In the genomic region with DNA sequence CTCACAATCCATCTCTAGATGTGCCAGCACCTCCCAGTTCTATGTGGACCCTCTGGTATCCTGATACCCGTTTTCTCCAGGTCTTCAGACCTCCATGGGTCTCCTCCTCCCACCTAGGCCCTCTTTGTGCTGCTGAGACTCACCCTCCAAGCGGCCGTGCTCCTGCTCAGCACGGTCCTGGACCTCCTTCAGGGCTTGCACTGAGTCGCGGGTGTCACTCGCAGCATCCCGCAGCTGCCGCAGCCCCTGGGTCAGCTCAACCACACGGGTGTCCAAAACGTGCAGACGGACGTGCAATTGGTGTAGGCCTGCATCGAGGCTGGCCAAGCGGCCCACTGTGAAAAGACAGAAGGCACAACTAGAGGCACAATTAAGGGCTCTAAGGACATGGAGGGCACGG, we compare ENCODE assay signal across 8 mouse cellular contexts. TPM values are rescaled to one million over a fixed set of nuclear protein-coding genes. Genes with fewer than 3 reads are reported as not detected.
A peak's percentile ranks its signal among the peaks of the same experiment; 100 is the strongest.
DNase-seq lines count a peak whose midpoint lies in the region; ATAC-seq and TF ChIP-seq lines count a peak whose summit lies in the region.

No protein-coding gene starts in this region.

- ATAC-seq in heart, embryonic 12.5 days (ENCODE audit: insufficient number of reproducible peaks, low FRiP score): no peak
- no peak for ATAC-seq in forebrain, embryonic 13.5 days
- no peak for ATAC-seq in liver, embryonic 12.5 days
- ATAC-seq in monocyte, adult 5-6 weeks (replicated peaks; ENCODE audit: insufficient number of reproducible peaks, low FRiP score, low TSS enrichment, poor library complexity, severe bottlenecking): no peak

- no peak overlapping the region for H3K27ac ChIP-seq in heart, embryonic 12.5 days (ENCODE audit: poor library complexity, severe bottlenecking)
- no peak overlapping the region for H3K27ac ChIP-seq in ES-Bruce4 (ENCODE audit: insufficient read depth, low read length)
- H3K27ac ChIP-seq in forebrain, embryonic 13.5 days: peak overlapping the region; percentile 95; the same call in 1 of the 2 replicates
- H3K27ac ChIP-seq in liver, embryonic 12.5 days: no peak overlapping the region

- DNase-seq in heart, adult 9 months (ENCODE audit: low spot score in 2 of 2): no peak
- no peak for DNase-seq in MN1 (ENCODE audit: low spot score)
- no peak for DNase-seq in spleen, postnatal 4 days (ENCODE audit: low spot score in 2 of 2)

- peak overlapping the region; percentile 20; the same call in 1 of the 2 replicates for H3K4me3 ChIP-seq in heart, embryonic 12.5 days
- peak overlapping the region; percentile 42 for H3K4me3 ChIP-seq in ES-Bruce4 (ENCODE audit: low read depth, low read length)
- peak overlapping the region; percentile 68 for H3K4me3 ChIP-seq in forebrain, embryonic 13.5 days
- peak overlapping the region; percentile 66 for H3K4me3 ChIP-seq in liver, embryonic 12.5 days

- no peaks in the 10 kb centered on the region for H3K9me3 ChIP-seq in heart, embryonic 12.5 days (replicated peaks)
- H3K9me3 ChIP-seq in ES-Bruce4 (replicated peaks; ENCODE audit: control insufficient read depth, insufficient read depth, low read length, poor library complexity, severe bottlenecking): no peaks in the 10 kb centered on the region
- H3K9me3 ChIP-seq in forebrain, embryonic 13.5 days (replicated peaks): no peaks in the 10 kb centered on the region
- no peaks in the 10 kb centered on the region for H3K9me3 ChIP-seq in liver, embryonic 12.5 days (replicated peaks)

- H3K27me3 ChIP-seq in heart, embryonic 12.5 days (replicated peaks): peaks cover 47% of the 10 kb centered on the region
- no peaks in the 10 kb centered on the region for H3K27me3 ChIP-seq in ES-Bruce4 (ENCODE audit: control insufficient read depth, insufficient read depth, low read length, poor library complexity, severe bottlenecking)
- no peaks in the 10 kb centered on the region for H3K27me3 ChIP-seq in forebrain, embryonic 13.5 days
- peaks cover 52% of the 10 kb centered on the region for H3K27me3 ChIP-seq in liver, embryonic 12.5 days (replicated peaks)

- WGBS in heart, embryonic 12.5 days: 12% methylated on average over 16 of the region's 16 CpGs
- WGBS in forebrain, embryonic 13.5 days: 5% methylated on average over 16 of the region's 16 CpGs
- 11% methylated on average over 16 of the region's 16 CpGs for WGBS in liver, embryonic 12.5 days (ENCODE audit: insufficient replicate concordance)

- no peak for TF ChIP-seq CTCF in ES-Bruce4 (IDR thresholded peaks at IDR 0.05; ENCODE audit: low read depth, low read length)

- H3K9ac ChIP-seq in heart, embryonic 12.5 days: no peak overlapping the region
- H3K9ac ChIP-seq in ES-Bruce4 (ENCODE audit: low read depth, poor library complexity, severe bottlenecking): no peak overlapping the region
- H3K9ac ChIP-seq in forebrain, embryonic 13.5 days: peak overlapping the region; percentile 0; the same call in 1 of the 2 replicates
- H3K9ac ChIP-seq in liver, embryonic 12.5 days: no peak overlapping the region

- no peaks in the 10 kb centered on the region for H3K36me3 ChIP-seq in heart, embryonic 12.5 days
- H3K36me3 ChIP-seq in ES-Bruce4 (ENCODE audit: control insufficient read depth, insufficient read depth, low read length, poor library complexity, severe bottlenecking): no peaks in the 10 kb centered on the region
- H3K36me3 ChIP-seq in forebrain, embryonic 13.5 days (ENCODE audit: poor library complexity, severe bottlenecking): no peaks in the 10 kb centered on the region
- H3K36me3 ChIP-seq in liver, embryonic 12.5 days: no peaks in the 10 kb centered on the region

- peak overlapping the region; percentile 86 for H3K4me2 ChIP-seq in heart, embryonic 12.5 days
- H3K4me2 ChIP-seq in forebrain, embryonic 13.5 days: peak overlapping the region; percentile 81
- H3K4me2 ChIP-seq in liver, embryonic 12.5 days: peak overlapping the region; percentile 86

- peaks cover 13% of the 10 kb centered on the region for H3K4me1 ChIP-seq in heart, embryonic 12.5 days (replicated peaks)
- peaks cover 1% of the 10 kb centered on the region for H3K4me1 ChIP-seq in ES-Bruce4 (ENCODE audit: control insufficient read depth, insufficient read depth, low read length)
- H3K4me1 ChIP-seq in forebrain, embryonic 13.5 days: peaks cover 25% of the 10 kb centered on the region
- H3K4me1 ChIP-seq in liver, embryonic 12.5 days: peaks cover 32% of the 10 kb centered on the region

- no peak for TF ChIP-seq EP300 in ES-Bruce4 (IDR thresholded peaks at IDR 0.05; ENCODE audit: insufficient read depth, low read depth, low read length)

- peak; percentile 44 for TF ChIP-seq POLR2A in ES-Bruce4 (IDR thresholded peaks at IDR 0.05; ENCODE audit: insufficient read depth, low read length)

RNA-seq across cellular contexts. Expression of a gene that starts 1.0 kb away (rescaled TPM):
- polyA plus RNA-seq in heart, embryonic 12.5 days (2016; fragmentation: Nextera tagmentation; extraction: Ambion mirVana): 0.68 and 0.79 TPM in 2 replicates
- 0.75 and 0.87 TPM in 2 replicates for polyA plus RNA-seq in ES-Bruce4 (2011; ENCODE audit: insufficient read depth, insufficient read length, low read depth, missing spikeins)
- 3.0 and 3.4 TPM in 2 replicates for polyA plus RNA-seq in forebrain, embryonic 13.5 days (2015; fragmentation: Nextera tagmentation; extraction: Ambion mirVana)
- 0.50 and 0.55 TPM in 2 replicates for polyA plus RNA-seq in liver, embryonic 12.5 days (2016; fragmentation: Nextera tagmentation; extraction: Ambion mirVana)
- total RNA-seq in monocyte, adult 5-6 weeks (2017): 0.49 to 1.6 TPM (median 0.85 TPM) in 3 replicates

RNA-seq across cellular contexts. Expression of a gene that starts 4.4 kb away (rescaled TPM):
- polyA plus RNA-seq in heart, embryonic 12.5 days (2016; fragmentation: Nextera tagmentation; extraction: Ambion mirVana): 0.80 and 0.86 TPM in 2 replicates
- 2.5 and 3.4 TPM in 2 replicates for polyA plus RNA-seq in ES-Bruce4 (2011; ENCODE audit: insufficient read depth, insufficient read length, low read depth, missing spikeins)
- 13.2 and 15.1 TPM in 2 replicates for polyA plus RNA-seq in forebrain, embryonic 13.5 days (2015; fragmentation: Nextera tagmentation; extraction: Ambion mirVana)
- polyA plus RNA-seq in liver, embryonic 12.5 days (2016; fragmentation: Nextera tagmentation; extraction: Ambion mirVana): 0.10 and 0.18 TPM in 2 replicates
- 0.19 to 1.2 TPM in 2 of 3 replicates, not detected in the other for total RNA-seq in monocyte, adult 5-6 weeks (2017)

RNA-seq across cellular contexts. Expression of a gene that starts 44.4 kb away (rescaled TPM):
- polyA plus RNA-seq in heart, embryonic 12.5 days (2016; fragmentation: Nextera tagmentation; extraction: Ambion mirVana): not detected in 2 replicates
- not detected in 2 replicates for polyA plus RNA-seq in ES-Bruce4 (2011; ENCODE audit: insufficient read depth, insufficient read length, low read depth, missing spikeins)
- not detected in 2 replicates for polyA plus RNA-seq in forebrain, embryonic 13.5 days (2015; fragmentation: Nextera tagmentation; extraction: Ambion mirVana)
- polyA plus RNA-seq in liver, embryonic 12.5 days (2016; fragmentation: Nextera tagmentation; extraction: Ambion mirVana): not detected in 2 replicates
- total RNA-seq in monocyte, adult 5-6 weeks (2017): not detected in 3 replicates

RNA-seq across cellular contexts. Expression of a gene that starts 48.5 kb away (rescaled TPM):
- not detected in 2 replicates for polyA plus RNA-seq in heart, embryonic 12.5 days (2016; fragmentation: Nextera tagmentation; extraction: Ambion mirVana)
- not detected in 2 replicates for polyA plus RNA-seq in ES-Bruce4 (2011; ENCODE audit: insufficient read depth, insufficient read length, low read depth, missing spikeins)
- 0.14 and 0.21 TPM in 2 replicates for polyA plus RNA-seq in forebrain, embryonic 13.5 days (2015; fragmentation: Nextera tagmentation; extraction: Ambion mirVana)
- polyA plus RNA-seq in liver, embryonic 12.5 days (2016; fragmentation: Nextera tagmentation; extraction: Ambion mirVana): not detected in 2 replicates
- total RNA-seq in monocyte, adult 5-6 weeks (2017): not detected in 3 replicates

RNA-seq across cellular contexts. Expression of a gene that starts 59.2 kb away (rescaled TPM):
- 99.8 and 109 TPM in 2 replicates for polyA plus RNA-seq in heart, embryonic 12.5 days (2016; fragmentation: Nextera tagmentation; extraction: Ambion mirVana)
- polyA plus RNA-seq in ES-Bruce4 (2011; ENCODE audit: insufficient read depth, insufficient read length, low read depth, missing spikeins): 76.7 and 89.3 TPM in 2 replicates
- polyA plus RNA-seq in forebrain, embryonic 13.5 days (2015; fragmentation: Nextera tagmentation; extraction: Ambion mirVana): 172 and 212 TPM in 2 replicates
- 64.3 and 66.7 TPM in 2 replicates for polyA plus RNA-seq in liver, embryonic 12.5 days (2016; fragmentation: Nextera tagmentation; extraction: Ambion mirVana)
- total RNA-seq in monocyte, adult 5-6 weeks (2017): 28.3 to 44.7 TPM (median 44.0 TPM) in 3 replicates
